Mouse (Mus musculus) MEL (cell line): ENCODE data around the gene Frs2. TPM values are rescaled to one million over a fixed set of nuclear protein-coding genes. Genes with fewer than 3 reads are reported as not detected.

Experiments used
- DNase-seq: peaks from one replicate; pipeline ENCODE4 v3.0.0; 2011; ENCODE audit warnings: low read depth, low spot score
- H3K27ac ChIP-seq: 2 replicates; pipeline ENCODE4 v1.5.1; 2012; ENCODE audit warnings: low read depth, mild to moderate bottlenecking, control low read depth, low read length, moderate library complexity; ENCODE audit not compliant: control insufficient read depth
- H3K27me3 ChIP-seq, 2 experiments: fragments of 150-350 bp in 1 of 2; sonication (generic) in 1 of 2; 2 replicates each; pipeline ENCODE4 v1.6.1; 2012; ENCODE audit warnings: low read length in 2 of 2, mild to moderate bottlenecking in 2 of 2, improper control_type of control experiment in 1 of 2, moderate library complexity in 1 of 2; ENCODE audit not compliant: insufficient read depth in 2 of 2, control insufficient read depth in 1 of 2
- H3K36me3 ChIP-seq, 2 experiments: 2 replicates each; pipeline ENCODE4 v1.6.1; 2012 to 2014; ENCODE audit warnings: low read length in 2 of 2, improper control_type of control experiment in 1 of 2, inconsistent platforms in 1 of 2, mild to moderate bottlenecking in 1 of 2; ENCODE audit not compliant: insufficient read depth in 2 of 2, control insufficient read depth in 1 of 2
- H3K4me1 ChIP-seq, 2 experiments: fragments of 150-350 bp in 1 of 2; sonication (generic) in 1 of 2; 2 replicates each; pipeline ENCODE4 v1.6.1; 2012; ENCODE audit warnings: low read length in 2 of 2, improper control_type of control experiment in 1 of 2, mild to moderate bottlenecking in 1 of 2; ENCODE audit not compliant: insufficient read depth in 2 of 2, control insufficient read depth in 1 of 2
- H3K4me3 ChIP-seq, 2 experiments: fragments of 150-350 bp in 1 of 2; sonication (generic) in 1 of 2; 2 replicates each; pipeline ENCODE4 v1.5.1; 2012; ENCODE audit warnings: low read depth in 2 of 2, low read length in 2 of 2, mild to moderate bottlenecking in 2 of 2, moderate library complexity in 2 of 2, control low read depth in 1 of 2, improper control_type of control experiment in 1 of 2; ENCODE audit not compliant: control insufficient read depth in 1 of 2, insufficient read depth in 1 of 2
- H3K79me2 ChIP-seq: 2 replicates; pipeline ENCODE4 v1.6.1; 2012; ENCODE audit warnings: mild to moderate bottlenecking, low read length, moderate library complexity; ENCODE audit not compliant: control insufficient read depth, poor library complexity, insufficient read depth
- H3K9ac ChIP-seq: 2 replicates; pipeline ENCODE4 v1.6.1; 2012; ENCODE audit warnings: low read depth, mild to moderate bottlenecking, control low read depth, low read length, moderate library complexity; ENCODE audit not compliant: control insufficient read depth, poor library complexity, severe bottlenecking
- H3K9me3 ChIP-seq: fragments of 150-350 bp; sonication (generic); replicated peaks from 2 replicates; pipeline ENCODE4 v1.6.1; 2012; ENCODE audit warnings: mild to moderate bottlenecking, low read length, improper control_type of control experiment, moderate library complexity; ENCODE audit not compliant: insufficient read depth
- BHLHE40 ChIP-seq: IDR thresholded peaks from 2 replicates; pipeline ENCODE4 v1.6.1; 2012; ENCODE audit warnings: low read depth, mild to moderate bottlenecking, inconsistent platforms, low read length, improper control_type of control experiment, borderline replicate concordance
- CHD2 ChIP-seq: IDR thresholded peaks from 2 replicates; pipeline ENCODE4 v1.6.1; 2011; ENCODE audit warnings: low read length, improper control_type of control experiment
- CTCF ChIP-seq, 3 experiments: IDR thresholded peaks in 2 of 3; conservative IDR thresholded peaks in 1 of 3; 2 replicates each; pipeline ENCODE4 v1.5.1; 2011 to 2012; ENCODE audit warnings: low read length in 3 of 3, low read depth in 2 of 3, mild to moderate bottlenecking in 2 of 3, improper control_type of control experiment in 1 of 3, inconsistent platforms in 1 of 3, mixed read lengths in 1 of 3, moderate library complexity in 1 of 3; ENCODE audit not compliant: control insufficient read depth in 1 of 3, insufficient read depth in 1 of 3, poor library complexity in 1 of 3, severe bottlenecking in 1 of 3
- E2F4 ChIP-seq: IDR thresholded peaks from 2 replicates; pipeline ENCODE4 v1.6.1; 2011; ENCODE audit warnings: low read depth, low read length, improper control_type of control experiment, borderline replicate concordance
- ELF1 ChIP-seq: IDR thresholded peaks from 2 replicates; pipeline ENCODE4 v1.6.1; 2014; ENCODE audit warnings: low read depth, mild to moderate bottlenecking, inconsistent platforms, low read length, improper control_type of control experiment, moderate library complexity
- ETS1 ChIP-seq: IDR thresholded peaks from 2 replicates; pipeline ENCODE4 v1.6.1; 2012; ENCODE audit warnings: low read depth, mild to moderate bottlenecking, inconsistent platforms, low read length, improper control_type of control experiment, moderate library complexity
- GABPA ChIP-seq: IDR thresholded peaks from 2 replicates; pipeline ENCODE4 v1.6.1; 2012; ENCODE audit warnings: low read depth, mild to moderate bottlenecking, inconsistent platforms, low read length, improper control_type of control experiment, moderate library complexity
- HCFC1 ChIP-seq: IDR thresholded peaks from 2 replicates; pipeline ENCODE4 v1.6.1; 2012; ENCODE audit warnings: low read depth, mild to moderate bottlenecking, inconsistent platforms, low read length, improper control_type of control experiment, moderate library complexity
- JUND ChIP-seq: IDR thresholded peaks from 2 replicates; pipeline ENCODE4 v1.6.1; 2011; ENCODE audit warnings: low read depth, mild to moderate bottlenecking, improper control_type of control experiment, low read length
- KAT2A ChIP-seq: conservative IDR thresholded peaks from 2 replicates; pipeline ENCODE4 v1.6.1; 2012; ENCODE audit warnings: low read depth, low read length, improper control_type of control experiment, inconsistent platforms
- MAFK ChIP-seq: IDR thresholded peaks from 2 replicates; pipeline ENCODE4 v1.6.1; 2011; ENCODE audit warnings: low read depth, mild to moderate bottlenecking, low read length, improper control_type of control experiment, borderline replicate concordance
- MXI1 ChIP-seq: IDR thresholded peaks from 2 replicates; pipeline ENCODE4 v1.6.1; 2011; ENCODE audit warnings: mild to moderate bottlenecking, low read depth, low read length, improper control_type of control experiment
- MYB ChIP-seq: IDR thresholded peaks from 2 replicates; pipeline ENCODE4 v1.6.1; 2011; ENCODE audit warnings: mild to moderate bottlenecking, low read depth, low read length, improper control_type of control experiment
- MYC ChIP-seq: IDR thresholded peaks from 2 replicates; pipeline ENCODE4 v1.6.1; 2011; ENCODE audit warnings: low read depth, mild to moderate bottlenecking, low read length, improper control_type of control experiment, moderate library complexity
- POLR2AphosphoS2 ChIP-seq: IDR thresholded peaks from 2 replicates; pipeline ENCODE4 v1.6.1; 2011; ENCODE audit warnings: low read length, improper control_type of control experiment
- RAD21 ChIP-seq: IDR thresholded peaks from 2 replicates; pipeline ENCODE4 v1.6.1; 2011; ENCODE audit warnings: mild to moderate bottlenecking, low read depth, low read length, improper control_type of control experiment
- SIN3A ChIP-seq: IDR thresholded peaks from 2 replicates; pipeline ENCODE4 v1.6.1; 2012; ENCODE audit warnings: low read length, improper control_type of control experiment, inconsistent platforms
- UBTF ChIP-seq: IDR thresholded peaks from 2 replicates; pipeline ENCODE4 v1.6.1; 2012; ENCODE audit warnings: low read depth, mild to moderate bottlenecking, inconsistent platforms, low read length, improper control_type of control experiment, moderate library complexity, borderline replicate concordance; ENCODE audit not compliant: insufficient read depth
- ZKSCAN1 ChIP-seq: IDR thresholded peaks from 2 replicates; pipeline ENCODE4 v1.6.1; 2012; ENCODE audit warnings: low read depth, mild to moderate bottlenecking, inconsistent platforms, low read length, improper control_type of control experiment, moderate library complexity
- polyA plus RNA-seq, 2 experiments: library from polyadenylated mRNA; stranded (reverse) in 1 of 2; unstranded in 1 of 2; fragments of >175 nt in 1 of 2; fragments of >200 nt in 1 of 2; gene quantifications; 2 replicates each; pipeline versions ENCODE4 v1.2.1 to v1.2.4; 2012; ENCODE audit warnings: low replicate concordance in 2 of 2, low read depth in 1 of 2; ENCODE audit not compliant: insufficient read length in 2 of 2, insufficient read depth in 1 of 2, missing spikeins in 1 of 2
- total RNA-seq: library from RNA; depleted of rRNA; stranded (reverse); fragments of 300-350 nt; gene quantifications from 2 replicates; pipeline ENCODE4 v1.2.3, GENCODE M21; 2012

Frs2 gene
- total and polyA plus RNA-seq, 3 experiments, result 6.7 to 129 (median 11.8) TPM

GRCm38 (mm10) chr10:117144071-117144470 lies 4.3 kb downstream of the Frs2 start:
- Histone ChIP-seq H3K4me3 (no peak overlapping the region), H3K27ac (no peak overlapping the region), H3K9ac (no peak overlapping the region), H3K4me1 (peaks cover 9 to 26% of the 10 kb centered on the region in 2 experiments), H3K36me3 (peaks cover 0 to 28% of the 10 kb centered on the region in 2 experiments; a peak in 2 of 4 replicates), H3K27me3 (no peaks in the 10 kb centered on the region), H3K9me3 (no peaks in the 10 kb centered on the region), H3K79me2 (peaks cover 60% of the 10 kb centered on the region)
- no peak for DNase-seq
- TF ChIP-seq GABPA, result no peak
- no peak for TF ChIP-seq MYC

- DNase-seq, result no peak
- Histone ChIP-seq H3K27ac (no peak overlapping the region), H3K79me2 (peaks cover 64% of the 10 kb centered on the region), H3K9me3 (no peaks in the 10 kb centered on the region), H3K27me3 (no peaks in the 10 kb centered on the region), H3K9ac (no peak overlapping the region), H3K4me3 (no peak overlapping the region), H3K36me3 (peaks cover 0 to 28% of the 10 kb centered on the region in 2 experiments; a peak in 2 of 4 replicates), H3K4me1 (peaks cover 9 to 26% of the 10 kb centered on the region in 2 experiments)
- TF ChIP-seq HCFC1, result no peak
- no peak for TF ChIP-seq JUND
- TF ChIP-seq E2F4, result no peak
- no peak for TF ChIP-seq BHLHE40
- TF ChIP-seq RAD21, result no peak
- TF ChIP-seq MXI1, result no peak
- no peak for TF ChIP-seq CTCF (IDR thresholded peaks at IDR 0.05 in 2 of 3, conservative IDR thresholded peaks at IDR 0.05 in 1 of 3; ENCODE audit: control insufficient read depth in 1 of 3, insufficient read depth in 1 of 3, low read depth in 2 of 3, low read length in 3 of 3, poor library complexity in 1 of 3, severe bottlenecking in 1 of 3)
- TF ChIP-seq GABPA, result no peak
- TF ChIP-seq SIN3A, result no peak
- no peak for TF ChIP-seq KAT2A
- TF ChIP-seq ELF1, result no peak
- TF ChIP-seq MAFK, result no peak
- TF ChIP-seq CHD2, result no peak
- no peak for TF ChIP-seq MYB
- no peak for TF ChIP-seq UBTF
- no peak for TF ChIP-seq POLR2AphosphoS2
- no peak for TF ChIP-seq ETS1
- no peak for TF ChIP-seq ZKSCAN1
These were observed 5.0 kb downstream of the Frs2 start for GRCm38 (mm10) chr10:117143311-117143710.
